In the genomic region with DNA sequence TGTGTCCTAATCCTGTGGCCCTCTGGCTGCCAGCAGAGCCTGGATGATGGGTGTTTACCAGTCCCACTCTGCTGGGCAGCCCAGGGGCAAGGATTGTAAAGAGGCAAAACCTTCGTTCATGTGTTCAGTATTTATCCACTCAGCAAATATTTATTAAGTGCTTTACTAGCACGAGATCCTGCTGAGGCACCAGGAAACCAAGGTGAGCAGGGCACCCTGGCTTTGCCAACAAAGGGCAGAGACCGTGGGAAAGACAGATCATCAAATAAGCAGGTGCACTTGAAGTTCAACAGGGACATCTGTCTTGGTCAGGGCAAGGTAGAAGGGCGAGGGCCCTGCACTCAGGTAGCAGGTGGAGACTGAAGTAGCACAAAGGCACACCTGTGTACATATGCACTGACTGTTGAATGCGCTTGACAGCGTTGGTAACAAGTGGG, we compare ENCODE assay signal across 20 mouse cellular contexts. TPM values are rescaled to one million over a fixed set of nuclear protein-coding genes. Genes with fewer than 3 reads are reported as not detected.
DNase-seq lines count a peak whose midpoint lies in the region; ATAC-seq lines count a peak whose summit lies in the region.
"Had no signal": no experiment of that assay in that cellular context is flagged by ENCODE, and none has a peak within 500 bp of the region (broad histone marks: within the 10 kb centered on the region; RNA-seq: fewer than 3 reads in every experiment).

No protein-coding gene starts in this region.

- H3K36me3 ChIP-seq in megakaryocyte, embryonic 14.5 days (replicated peaks; ENCODE audit: low read length) = peaks cover 96% of the 10 kb centered on the region

- no peak for ATAC-seq in megakaryocyte, adult 5-6 weeks (ENCODE audit: poor library complexity, severe bottlenecking)
- ATAC-seq: midbrain, embryonic 15.5 days had no signal

- peak; percentile 42 for DNase-seq in kidney, adult 9 months
- no peak for DNase-seq in kidney, adult 18-20 months
- peak; percentile 68 for DNase-seq in lung, postnatal 25 days (ENCODE audit: low spot score)
- no peak for DNase-seq in heart, adult 8-10 months (ENCODE audit: low spot score)
- DNase-seq in testis, postnatal 10 days (ENCODE audit: low spot score) = no peak
- DNase-seq: cerebellum, adult 11 months; cerebellum, postnatal 25 days; gastrocnemius, postnatal 10 days; heart, postnatal 10 days; thymus, adult 18-20 months had no signal

- no peaks in the 10 kb centered on the region for H3K9me3 ChIP-seq in megakaryocyte, embryonic 14.5 days
- H3K9me3 ChIP-seq: midbrain, embryonic 15.5 days had no signal

- no peaks in the 10 kb centered on the region for H3K27me3 ChIP-seq in megakaryocyte, embryonic 14.5 days (replicated peaks)
- H3K27me3 ChIP-seq: midbrain, embryonic 15.5 days; Patski had no signal

- H3K4me1 ChIP-seq in megakaryocyte, embryonic 14.5 days = peaks cover 68% of the 10 kb centered on the region

- H3K4me3 ChIP-seq in megakaryocyte, embryonic 14.5 days (replicated peaks) = peak overlapping the region; percentile 18
- H3K4me3 ChIP-seq: midbrain, embryonic 15.5 days had no signal

RNA-seq across cellular contexts. Expression of a gene that starts 29.0 kb away (rescaled TPM):
- 26.4 and 27.4 TPM in 2 replicates for polyA plus RNA-seq in megakaryocyte, embryonic 14.5 days (2012; ENCODE audit: insufficient read depth, low replicate concordance)
- total RNA-seq in megakaryocyte, adult 5-6 weeks (2015) = 135 and 148 TPM in 2 replicates
- total RNA-seq in megakaryocyte, adult 5-6 weeks (2017) = 73.7 and 87.8 TPM in 2 replicates
- total RNA-seq in heart, adult 8-10 months (2022) = 1,000 to 10,000 TPM; 1,379 to 1,599 (median 1,505) TPM

RNA-seq across cellular contexts. Expression of a gene that starts 29.3 kb away (rescaled TPM):
- 75.1 and 119 TPM in 2 replicates for polyA plus RNA-seq in megakaryocyte, embryonic 14.5 days (2012; ENCODE audit: insufficient read depth, low replicate concordance)
- total RNA-seq in megakaryocyte, adult 5-6 weeks (2015) = 35.2 and 45.0 TPM in 2 replicates
- total RNA-seq in megakaryocyte, adult 5-6 weeks (2017) = 11.7 and 12.5 TPM in 2 replicates
- 10 to 100 TPM; 25.9 to 31.7 (median 26.3) TPM for total RNA-seq in heart, adult 8-10 months (2022)

RNA-seq across cellular contexts. Expression of a gene that starts 37.6 kb away (rescaled TPM):
- 30.5 and 53.9 TPM in 2 replicates for polyA plus RNA-seq in megakaryocyte, embryonic 14.5 days (2012; ENCODE audit: insufficient read depth, low replicate concordance)
- total RNA-seq in megakaryocyte, adult 5-6 weeks (2015) = 14.4 and 14.6 TPM in 2 replicates
- 15.7 and 16.0 TPM in 2 replicates for total RNA-seq in megakaryocyte, adult 5-6 weeks (2017)
- 10 to 100 TPM; 14.1 to 18.4 (median 15.3) TPM for total RNA-seq in heart, adult 8-10 months (2022)

RNA-seq across cellular contexts. Expression of a gene that starts 55.3 kb away (rescaled TPM):
- not detected in 2 replicates for polyA plus RNA-seq in megakaryocyte, embryonic 14.5 days (2012; ENCODE audit: insufficient read depth, low replicate concordance)
- total RNA-seq in megakaryocyte, adult 5-6 weeks (2015) = not detected in 2 replicates
- total RNA-seq in megakaryocyte, adult 5-6 weeks (2017) = not detected in 2 replicates
- not detected for total RNA-seq in heart, adult 8-10 months (2022)
- total RNA-seq: gastrocnemius, postnatal 10 days; heart, postnatal 10 days; layer of hippocampus, postnatal 14 days; left cerebral cortex, postnatal 36 days had no signal
- polyA plus RNA-seq: embryonic facial prominence, embryonic 11.5 days; hindbrain, embryonic 14.5 days; kidney, postnatal 0 days; midbrain, embryonic 15.5 days; Patski; spleen, adult 2 months had no signal

Comparison
In these comparisons a context has a peak if more than half of its experiments do, and no peak if none do; other contexts are left out.
1. DNase-seq: peak in kidney, adult 9 months (single experiment) and lung, postnatal 25 days (single experiment); none in kidney, adult 18-20 months (single experiment), heart, adult 8-10 months (single experiment) and testis, postnatal 10 days (single experiment).
2. RNA of a gene that starts 29.0 kb away (total RNA-seq): 1,379 to 1,599 TPM in heart, adult 8-10 months; 73.7 to 148 TPM in megakaryocyte, adult 5-6 weeks; every median in the first group is over 4 times any median in the second.